Comparison of ENCODE assay signal across 13 mouse cellular contexts in genomic region chr11:66567382-66567781, GRCm38 (mm10). TPM values are rescaled to one million over a fixed set of nuclear protein-coding genes. Genes with fewer than 3 reads are reported as not detected.
DNase-seq lines count a peak whose midpoint lies in the region; ATAC-seq lines count a peak whose summit lies in the region.
"Had no signal": no experiment of that assay in that cellular context is flagged by ENCODE, and none has a peak within 500 bp of the region (broad histone marks: within the 10 kb centered on the region; RNA-seq: fewer than 3 reads in every experiment).

No protein-coding gene starts in this region.

- H3K9me3 ChIP-seq in midbrain, embryonic 13.5 days = no peaks in the 10 kb centered on the region
- H3K9me3 ChIP-seq in midbrain, embryonic 10.5 days (replicated peaks) = no peaks in the 10 kb centered on the region
- no peaks in the 10 kb centered on the region for H3K9me3 ChIP-seq in hindbrain, embryonic 11.5 days (ENCODE audit: control insufficient read depth, low read length)
- H3K9me3 ChIP-seq in midbrain, embryonic 16.5 days (replicated peaks; ENCODE audit: control insufficient read depth, low read length, poor library complexity, severe bottlenecking) = no peaks in the 10 kb centered on the region

- peak overlapping the region; percentile 3; the same call in 1 of the 2 replicates for H3K4me2 ChIP-seq in midbrain, embryonic 13.5 days (replicated peaks)
- H3K4me2 ChIP-seq in hindbrain, embryonic 11.5 days (replicated peaks; ENCODE audit: low read depth, low read length) = peak overlapping the region; percentile 3; the same call in 1 of the 2 replicates
- H3K4me2 ChIP-seq in midbrain, embryonic 16.5 days (ENCODE audit: low read length) = peak overlapping the region; percentile 36

- peaks cover 4% of the 10 kb centered on the region for H3K4me1 ChIP-seq in midbrain, embryonic 13.5 days (replicated peaks)
- H3K4me1 ChIP-seq in midbrain, embryonic 10.5 days = peaks cover 20% of the 10 kb centered on the region
- no peaks in the 10 kb centered on the region for H3K4me1 ChIP-seq in hindbrain, embryonic 11.5 days (replicated peaks; ENCODE audit: control insufficient read depth, insufficient read depth, low read length)
- H3K4me1 ChIP-seq in midbrain, embryonic 16.5 days (ENCODE audit: control insufficient read depth, insufficient read depth, low read length) = peaks cover 8% of the 10 kb centered on the region

- H3K9ac ChIP-seq in midbrain, embryonic 13.5 days (replicated peaks) = no peak overlapping the region
- no peak overlapping the region for H3K9ac ChIP-seq in hindbrain, embryonic 11.5 days (ENCODE audit: low read depth, low read length)
- no peak overlapping the region for H3K9ac ChIP-seq in midbrain, embryonic 16.5 days (ENCODE audit: low read depth, low read length)

- peaks cover 18% of the 10 kb centered on the region for H3K27me3 ChIP-seq in midbrain, embryonic 13.5 days
- H3K27me3 ChIP-seq in midbrain, embryonic 10.5 days (ENCODE audit: low read depth, poor library complexity, severe bottlenecking) = peaks cover 34% of the 10 kb centered on the region
- peaks cover 10% of the 10 kb centered on the region for H3K27me3 ChIP-seq in hindbrain, embryonic 11.5 days (ENCODE audit: control insufficient read depth, insufficient read depth, low read length)
- H3K27me3 ChIP-seq in midbrain, embryonic 16.5 days (ENCODE audit: control insufficient read depth, insufficient read depth, low read depth, low read length) = peaks cover 3% of the 10 kb centered on the region

- peak; percentile 55 for DNase-seq in heart, adult 11 months
- DNase-seq in heart, postnatal 4 days = no peak
- no peak for DNase-seq in midbrain, embryonic 10.5 days (ENCODE audit: low spot score)
- peak; percentile 10 for DNase-seq in hindbrain, embryonic 11.5 days (ENCODE audit: low spot score)
- DNase-seq in urinary bladder, adult 2 months (ENCODE audit: low spot score) = no peak
- DNase-seq in kidney, postnatal 10 days = no peak
- DNase-seq: adrenal gland, adult 2 months; cerebellum, adult 11-12 months; kidney, postnatal 36 days had no signal

- H3K27ac ChIP-seq in midbrain, embryonic 13.5 days = no peak overlapping the region
- no peak overlapping the region for H3K27ac ChIP-seq in midbrain, embryonic 10.5 days (replicated peaks)
- H3K27ac ChIP-seq in hindbrain, embryonic 11.5 days (ENCODE audit: low read depth, low read length) = no peak overlapping the region
- no peak overlapping the region for H3K27ac ChIP-seq in midbrain, embryonic 16.5 days (ENCODE audit: low read length)

- H3K36me3 ChIP-seq in midbrain, embryonic 13.5 days = no peaks in the 10 kb centered on the region
- H3K36me3 ChIP-seq in midbrain, embryonic 10.5 days = no peaks in the 10 kb centered on the region
- H3K36me3 ChIP-seq in hindbrain, embryonic 11.5 days (ENCODE audit: control insufficient read depth, insufficient read depth, low read length) = no peaks in the 10 kb centered on the region
- no peaks in the 10 kb centered on the region for H3K36me3 ChIP-seq in midbrain, embryonic 16.5 days (ENCODE audit: control insufficient read depth, insufficient read depth, low read length)

- ATAC-seq in midbrain, embryonic 13.5 days = no peak
- no peak for ATAC-seq in hindbrain, embryonic 11.5 days (ENCODE audit: low FRiP score)
- no peak for ATAC-seq in midbrain, embryonic 16.5 days
- ATAC-seq: lung, postnatal 0 days had no signal

- no peak overlapping the region for H3K4me3 ChIP-seq in midbrain, embryonic 13.5 days (replicated peaks)
- no peak overlapping the region for H3K4me3 ChIP-seq in midbrain, embryonic 10.5 days
- no peak overlapping the region for H3K4me3 ChIP-seq in hindbrain, embryonic 11.5 days (ENCODE audit: low read depth, low read length)
- no peak overlapping the region for H3K4me3 ChIP-seq in midbrain, embryonic 16.5 days (ENCODE audit: low read depth, low read length)

- WGBS in midbrain, embryonic 13.5 days = 13% methylated on average over 10 of the region's 10 CpGs
- WGBS in midbrain, embryonic 10.5 days = 12% methylated on average over 10 of the region's 10 CpGs
- 9% methylated on average over 10 of the region's 10 CpGs for WGBS in hindbrain, embryonic 11.5 days
- 11% methylated on average over 10 of the region's 10 CpGs for WGBS in midbrain, embryonic 16.5 days

RNA-seq across cellular contexts. Expression of gene Shisa6, which starts 41.6 kb away (rescaled TPM):
- total RNA-seq in heart, postnatal 4 days (2021) = 1 to 10 TPM; 1.3 to 1.5 TPM
- 0.93 and 2.8 TPM in 2 replicates for polyA plus RNA-seq in midbrain, embryonic 13.5 days (2015; fragmentation: Nextera tagmentation; extraction: Ambion mirVana)
- 0.15 and 0.41 TPM in 2 replicates for polyA plus RNA-seq in midbrain, embryonic 10.5 days (2016; fragmentation: Nextera tagmentation; extraction: Ambion mirVana)
- 1.4 TPM in 2 replicates for polyA plus RNA-seq in hindbrain, embryonic 11.5 days (2014; fragmentation: Nextera tagmentation; extraction: Ambion mirVana)
- polyA plus RNA-seq in midbrain, embryonic 16.5 days (2015; fragmentation: Nextera tagmentation; extraction: Ambion mirVana) = 3.4 and 3.9 TPM in 2 replicates
- polyA plus RNA-seq in urinary bladder, adult 2 months (2012; rRNA removed) = 0.04 and 0.06 TPM in 2 replicates
- polyA plus RNA-seq: C2C12 had no signal

Comparison
In these comparisons a context has a peak if more than half of its experiments do, and no peak if none do; other contexts are left out.
1. DNase-seq: peak in heart, adult 11 months (single experiment) and hindbrain, embryonic 11.5 days (single experiment); none in heart, postnatal 4 days (single experiment), midbrain, embryonic 10.5 days (single experiment), urinary bladder, adult 2 months (single experiment) and kidney, postnatal 10 days (single experiment).
2. Peak in every context shown above with its lines, with median percentiles within 50 percentile points of each other: H3K4me2 ChIP-seq.